Mouse (Mus musculus) kidney, adult 2 months (tissue): Measurements from ENCODE around the gene Spc25.

Experiments used
- CTCF ChIP-seq: fragments of 200-500 bp; conservative IDR thresholded peaks from 2 replicates; pipeline ENCODE4 v1.5.1; 2011; ENCODE audit warnings: low read depth, mild to moderate bottlenecking, control low read depth, low read length, moderate library complexity, mixed read lengths; ENCODE audit not compliant: insufficient read depth, insufficient read length
- POLR2A ChIP-seq: fragments of 200-500 bp; IDR thresholded peaks from one replicate; pipeline ENCODE4 v1.6.1; 2011; ENCODE audit warnings: low read depth, low read length, control low read depth

- TF ChIP-seq CTCF (no peak), POLR2A (no peak)
Measured at GRCm38 (mm10) chr2:69156283-69156682, 49.7 kb downstream of the Spc25 start.
